In the genomic region with DNA sequence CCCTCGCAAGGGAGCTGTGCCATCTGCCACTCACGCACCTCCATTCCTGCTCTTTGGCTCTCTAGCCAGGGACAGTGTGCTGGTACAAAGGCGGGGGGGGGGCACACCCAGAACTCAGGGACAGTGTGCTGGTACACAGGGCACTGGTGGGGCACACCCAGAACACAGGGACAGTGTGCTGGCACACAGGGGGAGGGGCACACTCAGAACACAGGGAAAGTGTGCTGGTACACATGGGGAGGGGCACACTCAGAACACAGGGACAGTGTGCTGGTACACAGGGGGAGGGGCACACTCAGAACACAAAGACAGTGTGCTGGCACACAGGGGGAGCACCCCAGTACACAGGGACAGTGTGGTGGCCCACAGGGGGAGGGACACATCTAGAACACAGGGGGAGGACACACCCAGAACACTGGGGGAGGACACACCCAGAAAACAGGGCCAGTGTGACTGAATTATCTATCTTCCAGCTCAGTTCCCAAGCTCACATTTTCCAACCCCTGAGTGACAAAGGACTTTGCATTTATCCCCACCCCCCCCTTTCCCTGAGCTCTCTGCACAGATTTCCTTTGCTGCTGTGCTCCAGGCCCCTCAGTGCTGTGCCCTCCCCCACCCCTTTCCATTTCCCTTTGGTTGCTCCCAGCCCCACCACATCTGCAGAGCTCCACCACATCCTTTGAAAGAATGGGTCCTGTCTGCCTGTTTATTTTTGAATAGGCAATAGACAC, we compare ENCODE assay signal across 8 mouse cellular contexts. TPM values are rescaled to one million over a fixed set of nuclear protein-coding genes. Genes with fewer than 3 reads are reported as not detected.
DNase-seq lines count a peak whose midpoint lies in the region; ATAC-seq and TF ChIP-seq lines count a peak whose summit lies in the region.

No protein-coding gene starts in this region.

- WGBS in hindbrain, embryonic 11.5 days = 42% methylated on average over 3 of the region's 3 CpGs
- 73% methylated on average over 3 of the region's 3 CpGs for WGBS in liver, embryonic 16.5 days (ENCODE audit: insufficient replicate concordance)
- WGBS in neural tube, embryonic 15.5 days = 22% methylated on average over 3 of the region's 3 CpGs

- no peaks in the 10 kb centered on the region for H3K36me3 ChIP-seq in hindbrain, embryonic 11.5 days (ENCODE audit: control insufficient read depth, insufficient read depth, low read length)
- no peaks in the 10 kb centered on the region for H3K36me3 ChIP-seq in liver, embryonic 16.5 days (ENCODE audit: control insufficient read depth, insufficient read depth)
- no peaks in the 10 kb centered on the region for H3K36me3 ChIP-seq in neural tube, embryonic 15.5 days

- TF ChIP-seq CTCF in gastrocnemius, adult 2 months (IDR thresholded peaks at IDR 0.05) = no peak

- no peaks in the 10 kb centered on the region for H3K9me3 ChIP-seq in hindbrain, embryonic 11.5 days (ENCODE audit: control insufficient read depth, low read length)
- H3K9me3 ChIP-seq in liver, embryonic 16.5 days (replicated peaks; ENCODE audit: control insufficient read depth, low read length) = no peaks in the 10 kb centered on the region
- H3K9me3 ChIP-seq in neural tube, embryonic 15.5 days (replicated peaks) = no peaks in the 10 kb centered on the region

- no peak overlapping the region for H3K9ac ChIP-seq in hindbrain, embryonic 11.5 days (ENCODE audit: low read depth, low read length)
- no peak overlapping the region for H3K9ac ChIP-seq in liver, embryonic 16.5 days (ENCODE audit: low read depth, low read length)
- H3K9ac ChIP-seq in neural tube, embryonic 15.5 days (replicated peaks) = no peak overlapping the region

- intact Hi-C loops in gastrocnemius, adult 2 months (cut with DNase I) = loop anchor here (5.0 kb wide), 1 partner anchor 42 kb away; no protein-coding TSS in a partner anchor
- intact Hi-C loops in gastrocnemius, postnatal 14 days (cut with DNase I; ENCODE audit: low total_unique reads) = no loop called here

- DNase-seq in gastrocnemius, adult 2 months = no peak
- no peak for DNase-seq in gastrocnemius, postnatal 14 days
- peak; percentile 83 for DNase-seq in embryo, embryonic 10.5 days (ENCODE audit: low spot score)
- DNase-seq in hindbrain, embryonic 11.5 days (ENCODE audit: low spot score) = peak; percentile 75
- DNase-seq in ovary, postnatal 10 days (ENCODE audit: low spot score) = no peak
- no peak for DNase-seq in adipocyte (ENCODE audit: low spot score)

- H3K4me3 ChIP-seq in gastrocnemius, adult 2 months = no peak overlapping the region
- no peak overlapping the region for H3K4me3 ChIP-seq in hindbrain, embryonic 11.5 days (ENCODE audit: low read depth, low read length)
- H3K4me3 ChIP-seq in liver, embryonic 16.5 days (ENCODE audit: low read depth, low read length) = no peak overlapping the region
- no peak overlapping the region for H3K4me3 ChIP-seq in neural tube, embryonic 15.5 days (replicated peaks)

- 0 out of 2 replicates have a peak, but pooled peaks cover 2% of the 10 kb centered on the region for H3K27me3 ChIP-seq in hindbrain, embryonic 11.5 days (ENCODE audit: control insufficient read depth, insufficient read depth, low read length)
- H3K27me3 ChIP-seq in liver, embryonic 16.5 days (ENCODE audit: control insufficient read depth, insufficient read depth, low read depth, low read length) = no peaks in the 10 kb centered on the region
- no peaks in the 10 kb centered on the region for H3K27me3 ChIP-seq in neural tube, embryonic 15.5 days (replicated peaks)

- peak overlapping the region; percentile 84 for H3K27ac ChIP-seq in gastrocnemius, adult 2 months
- H3K27ac ChIP-seq in hindbrain, embryonic 11.5 days (ENCODE audit: low read depth, low read length) = peak overlapping the region; percentile 82
- no peak overlapping the region for H3K27ac ChIP-seq in liver, embryonic 16.5 days (ENCODE audit: low read length)
- peak overlapping the region; percentile 56 for H3K27ac ChIP-seq in neural tube, embryonic 15.5 days (replicated peaks)

- ATAC-seq in hindbrain, embryonic 11.5 days (ENCODE audit: low FRiP score) = peak; percentile 91
- peak; percentile 86 for ATAC-seq in liver, embryonic 16.5 days (ENCODE audit: low read depth)
- ATAC-seq in neural tube, embryonic 15.5 days (ENCODE audit: low FRiP score) = peak; percentile 33

- no peak overlapping the region for H3K4me2 ChIP-seq in hindbrain, embryonic 11.5 days (replicated peaks; ENCODE audit: low read depth, low read length)
- H3K4me2 ChIP-seq in liver, embryonic 16.5 days (ENCODE audit: low read depth, low read length) = 0 out of 2 replicates have a peak overlapping the region, but pooled peaks have one; percentile 20
- H3K4me2 ChIP-seq in neural tube, embryonic 15.5 days = no peak overlapping the region

- H3K4me1 ChIP-seq in hindbrain, embryonic 11.5 days (replicated peaks; ENCODE audit: control insufficient read depth, insufficient read depth, low read length) = peaks cover 17% of the 10 kb centered on the region
- H3K4me1 ChIP-seq in liver, embryonic 16.5 days (ENCODE audit: control insufficient read depth, low read depth, low read length) = peaks cover 30% of the 10 kb centered on the region
- H3K4me1 ChIP-seq in neural tube, embryonic 15.5 days = peaks cover 56% of the 10 kb centered on the region

RNA-seq across cellular contexts. Expression of a gene that starts 58.9 kb away (rescaled TPM):
- 100 to 1,000 TPM; 133 to 164 TPM for total RNA-seq in gastrocnemius, adult 2 months (2021)
- 10 to 100 TPM; 79.9 to 82.2 TPM for total RNA-seq in gastrocnemius, postnatal 14 days (2021)
- polyA plus RNA-seq in hindbrain, embryonic 11.5 days (2014; fragmentation: Nextera tagmentation; extraction: Ambion mirVana) = 9.5 and 11.4 TPM in 2 replicates
- polyA plus RNA-seq in liver, embryonic 16.5 days (2015; fragmentation: Nextera tagmentation; extraction: Ambion mirVana) = 5.1 and 5.5 TPM in 2 replicates
- 12.1 and 14.5 TPM in 2 replicates for polyA plus RNA-seq in neural tube, embryonic 15.5 days (2015; fragmentation: Nextera tagmentation; extraction: Ambion mirVana)

Comparison
In these comparisons a context has a peak if more than half of its experiments do, and no peak if none do; other contexts are left out.
1. DNase-seq: peak in embryo, embryonic 10.5 days (single experiment) and hindbrain, embryonic 11.5 days (single experiment); none in gastrocnemius, adult 2 months (single experiment), gastrocnemius, postnatal 14 days (single experiment), ovary, postnatal 10 days (single experiment) and adipocyte (single experiment).
2. ATAC-seq: peak in every context shown above with its lines; median percentile 91 in hindbrain, embryonic 11.5 days; 86 in liver, embryonic 16.5 days; 33 in neural tube, embryonic 15.5 days.